Mouse (Mus musculus) myocyte (in vitro differentiated cells): ENCODE measurements around the gene Tnks2.

Experiments used
- CEBPB ChIP-seq: IDR thresholded peaks from 2 replicates; pipeline ENCODE4 v1.6.1; 2011; ENCODE audit warnings: mild to moderate bottlenecking, moderate library complexity; ENCODE audit not compliant: poor library complexity, insufficient read depth, severe bottlenecking
- E2F4 ChIP-seq: IDR thresholded peaks from one replicate; pipeline ENCODE4 v1.6.1; 2011; ENCODE audit warnings: mild to moderate bottlenecking, control low read depth, moderate library complexity; ENCODE audit not compliant: insufficient read depth
- MAX ChIP-seq: IDR thresholded peaks from one replicate; pipeline ENCODE4 v1.6.1; 2011; ENCODE audit warnings: low read depth, mild to moderate bottlenecking, control low read depth
- MYOD1 ChIP-seq, 3 experiments: IDR thresholded peaks; one replicate each; pipeline ENCODE4 v1.6.1; 2011; ENCODE audit warnings: control low read depth in 2 of 3, low read depth in 2 of 3, mild to moderate bottlenecking in 2 of 3, moderate library complexity in 1 of 3; ENCODE audit not compliant: insufficient read length in 2 of 3, control insufficient read depth in 1 of 3
- MYOG ChIP-seq, 3 experiments: IDR thresholded peaks; one replicate each; pipeline ENCODE4 v1.6.1; 2011; ENCODE audit warnings: control low read depth in 2 of 3, low read depth in 2 of 3, mild to moderate bottlenecking in 2 of 3; ENCODE audit not compliant: insufficient read length in 2 of 3, control insufficient read depth in 1 of 3, insufficient read depth in 1 of 3
- POLR2A ChIP-seq: IDR thresholded peaks from one replicate; pipeline ENCODE4 v1.6.1; 2011; ENCODE audit warnings: low read depth, mild to moderate bottlenecking, control low read depth, moderate library complexity; ENCODE audit not compliant: insufficient read length
- POLR2AphosphoS2 ChIP-seq: IDR thresholded peaks from one replicate; pipeline ENCODE4 v1.6.1; 2011; ENCODE audit warnings: low read depth, control low read depth; ENCODE audit not compliant: insufficient read length
- REST ChIP-seq: IDR thresholded peaks from one replicate; pipeline ENCODE4 v1.6.1; 2011; ENCODE audit warnings: mild to moderate bottlenecking, control low read depth, moderate library complexity; ENCODE audit not compliant: insufficient read depth, insufficient read length
- SRF ChIP-seq: IDR thresholded peaks from one replicate; pipeline ENCODE4 v1.6.1; 2011; ENCODE audit warnings: low read depth; ENCODE audit not compliant: control insufficient read depth, insufficient read length
- TCF12 ChIP-seq: IDR thresholded peaks from one replicate; pipeline ENCODE4 v1.6.1; 2011; ENCODE audit warnings: mild to moderate bottlenecking, control low read depth; ENCODE audit not compliant: poor library complexity, insufficient read depth, severe bottlenecking
- TCF3 ChIP-seq: IDR thresholded peaks from one replicate; pipeline ENCODE4 v1.6.1; 2011; ENCODE audit warnings: low read depth, control low read depth; ENCODE audit not compliant: insufficient read length
- USF1 ChIP-seq: IDR thresholded peaks from one replicate; pipeline ENCODE4 v1.6.1; 2011; ENCODE audit warnings: low read depth, mild to moderate bottlenecking, control low read depth, moderate library complexity

DNA sequence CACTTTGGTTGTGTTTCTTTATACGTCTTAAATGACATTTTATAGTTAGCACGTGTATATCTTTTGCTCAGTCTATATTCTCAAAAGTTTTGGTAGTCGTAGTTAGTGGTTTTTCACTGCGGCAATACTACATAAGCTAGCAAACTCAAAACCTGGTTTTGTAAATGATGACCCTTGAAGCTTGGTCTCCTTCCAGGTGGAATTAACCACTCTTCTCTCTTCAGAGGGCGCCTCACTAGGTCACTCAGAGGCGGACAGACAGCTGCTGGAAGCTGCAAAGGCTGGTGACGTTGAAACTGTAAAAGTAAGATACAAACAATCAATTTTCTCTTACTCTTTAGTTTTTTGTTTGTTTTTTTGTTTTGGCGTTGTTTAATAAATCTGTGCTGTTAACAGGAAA, 33.4 kb downstream of the Tnks2 start:
- TF ChIP-seq MAX (no peak), POLR2A (no peak), REST (no peak), MYOG (IDR thresholded peaks at IDR 0.05; ENCODE audit: control insufficient read depth in 1 of 3, insufficient read depth in 1 of 3, insufficient read length in 2 of 3, low read depth in 2 of 3) (no peak), E2F4 (no peak), POLR2AphosphoS2 (no peak), TCF12 (no peak), CEBPB (no peak), USF1 (no peak), MYOD1 (IDR thresholded peaks at IDR 0.05; ENCODE audit: control insufficient read depth in 1 of 3, insufficient read length in 2 of 3, low read depth in 2 of 3) (no peak), TCF3 (no peak), SRF (no peak)
